Mouse (Mus musculus) ES-E14 (cell line): ENCODE results near the gene Dab2. TPM values are rescaled to one million over a fixed set of nuclear protein-coding genes. Genes with fewer than 3 reads are reported as not detected.

ENCODE experiments used
- DNase-seq: peaks from one replicate; pipeline ENCODE4 v3.0.0-alpha.2; 2013; ENCODE audit warnings: low read depth, low spot score
- H3K27ac ChIP-seq: 2 replicates; pipeline ENCODE4 v1.5.1; 2012; ENCODE audit warnings: low read depth, mild to moderate bottlenecking, low read length, moderate library complexity, mixed read lengths; ENCODE audit not compliant: poor library complexity, insufficient read depth, severe bottlenecking
- H3K36me3 ChIP-seq: 2 replicates; pipeline ENCODE4 v1.6.1; 2012; ENCODE audit warnings: mild to moderate bottlenecking, low read length, moderate library complexity, mixed read lengths; ENCODE audit not compliant: control insufficient read depth, poor library complexity, insufficient read depth, severe bottlenecking
- H3K4me1 ChIP-seq, 2 experiments: fragments of 150-350 bp in 1 of 2; sonication (generic) in 1 of 2; 2 replicates each; pipeline ENCODE4 v1.6.1; 2012; ENCODE audit warnings: low read length in 2 of 2, mild to moderate bottlenecking in 1 of 2, mixed read lengths in 1 of 2; ENCODE audit not compliant: control insufficient read depth in 2 of 2, insufficient read depth in 2 of 2, poor library complexity in 1 of 2
- H3K4me3 ChIP-seq, 2 experiments: fragments of 150-350 bp in 1 of 2; sonication (generic) in 1 of 2; 2 replicates each; pipeline ENCODE4 v1.5.1; 2012; ENCODE audit warnings: low read length in 2 of 2, low read depth in 1 of 2, mild to moderate bottlenecking in 1 of 2, mixed read lengths in 1 of 2; ENCODE audit not compliant: insufficient read depth in 1 of 2, poor library complexity in 1 of 2, severe bottlenecking in 1 of 2
- H3K9ac ChIP-seq: 2 replicates; pipeline ENCODE4 v1.6.1; 2012; ENCODE audit warnings: low read depth, mild to moderate bottlenecking, low read length, mixed read lengths; ENCODE audit not compliant: poor library complexity, insufficient read depth, severe bottlenecking
- H3K9me3 ChIP-seq: fragments of 150-350 bp; sonication (generic); 2 replicates; pipeline ENCODE4 v1.6.1; 2012; ENCODE audit warnings: low read depth, mild to moderate bottlenecking, low read length; ENCODE audit not compliant: control insufficient read depth, insufficient read depth
- CHD2 ChIP-seq: IDR thresholded peaks from 2 replicates; pipeline ENCODE4 v1.6.1; 2014; ENCODE audit warnings: mild to moderate bottlenecking, low read depth, low read length, inconsistent platforms
- HCFC1 ChIP-seq: IDR thresholded peaks from 2 replicates; pipeline ENCODE4 v1.6.1; 2012; ENCODE audit warnings: low read length, inconsistent platforms, borderline replicate concordance; ENCODE audit not compliant: insufficient read depth
- MAFK ChIP-seq: IDR thresholded peaks from 2 replicates; pipeline ENCODE4 v1.6.1; 2014; ENCODE audit warnings: mild to moderate bottlenecking, low read depth, low read length, inconsistent platforms; ENCODE audit not compliant: insufficient read depth
- ZC3H11A ChIP-seq: IDR thresholded peaks from 2 replicates; pipeline ENCODE4 v1.6.1; 2012; ENCODE audit warnings: low read depth, mild to moderate bottlenecking, inconsistent platforms, low read length, borderline replicate concordance
- ZNF384 ChIP-seq: IDR thresholded peaks from 2 replicates; pipeline ENCODE4 v1.6.1; 2012; ENCODE audit warnings: low read depth, low read length, inconsistent platforms
- in situ Hi-C, 2 experiments: fragments of 600-800 bp; cut with MboI; formaldehyde crosslinking; loops; one replicate each; pipeline ENCODE4 v1.15.1; 2025; ENCODE audit warnings: low sequenced_read_pairs in 2 of 2, inconsistent platforms in 1 of 2; ENCODE audit not compliant: unreplicated experiment in 2 of 2
- total RNA-seq: library from RNA; depleted of rRNA; stranded (reverse); fragments of 300-350 nt; gene quantifications from 2 replicates; pipeline ENCODE4 v1.2.3, GENCODE M21; 2012

Dab2 gene
- total RNA-seq, 1 experiment, result 11.5 TPM

DNA sequence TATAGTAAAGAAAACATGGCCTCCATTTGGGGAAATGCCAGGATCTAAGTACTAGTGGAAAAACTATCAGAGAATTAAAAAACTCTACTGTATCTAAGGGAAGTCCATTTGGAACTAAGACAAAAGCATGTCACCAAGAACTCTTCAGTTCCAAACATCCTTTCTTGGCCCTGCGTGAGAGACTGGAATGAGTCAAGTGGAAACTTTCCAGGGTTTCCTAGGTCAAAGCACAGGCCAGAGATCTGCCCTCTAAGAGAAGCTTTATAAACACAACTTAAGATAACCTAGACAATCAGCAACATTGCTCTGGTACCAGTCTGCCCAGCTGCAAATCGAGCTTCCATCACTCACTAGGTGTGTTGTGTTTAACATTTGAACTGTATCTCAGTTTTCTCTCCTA lies 31.8 kb downstream of the Dab2 start:
- H3K9me3 ChIP-seq, result no peaks in the 10 kb centered on the region
- no peaks in the 10 kb centered on the region for H3K4me1 ChIP-seq
- DNase-seq, result no peak
- H3K4me3 ChIP-seq, result no peak overlapping the region
- H3K9ac ChIP-seq, result no peak overlapping the region
- no peak overlapping the region for H3K27ac ChIP-seq
- no peak for TF ChIP-seq MAFK
- no peak for TF ChIP-seq ZC3H11A
- TF ChIP-seq HCFC1, result no peak
- TF ChIP-seq CHD2, result no peak
- no peak for TF ChIP-seq ZNF384
- H3K36me3 ChIP-seq, result no peaks in the 10 kb centered on the region
- in situ Hi-C loops, result no loop called here

DNA sequence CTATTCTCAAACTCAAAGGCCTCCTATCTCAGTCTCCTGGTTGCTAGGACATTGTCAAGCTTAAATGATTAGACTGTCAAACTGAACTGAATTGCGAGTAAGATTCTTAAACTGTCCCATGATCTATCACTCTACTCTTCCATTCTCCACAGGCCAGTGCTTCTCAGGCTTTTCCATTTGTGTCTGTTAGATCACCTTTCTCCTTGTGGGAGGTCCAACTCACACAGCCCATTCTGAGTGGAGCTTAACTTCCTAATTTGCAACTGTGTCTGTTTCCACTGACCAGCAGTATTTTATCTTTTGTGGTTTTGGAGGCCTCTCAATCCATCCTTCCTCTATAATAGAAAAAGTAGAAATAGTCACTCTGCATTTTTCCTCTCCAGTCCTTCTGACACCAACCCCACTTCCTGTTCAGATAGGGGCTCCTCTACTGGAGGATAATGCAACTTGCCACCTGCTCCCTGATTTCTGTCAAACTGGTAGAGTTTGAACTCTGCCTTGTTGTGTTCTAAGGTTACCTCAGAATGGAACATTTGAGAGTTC lies 35.1 kb downstream of the Dab2 start:
- Histone ChIP-seq H3K36me3 (no peaks in the 10 kb centered on the region), H3K9me3 (no peaks in the 10 kb centered on the region), H3K4me1 (no peaks in the 10 kb centered on the region), H3K27ac (no peak overlapping the region), H3K9ac (no peak overlapping the region), H3K4me3 (no peak overlapping the region)
- in situ Hi-C loops, result no loop called here
- no peak for DNase-seq
- TF ChIP-seq CHD2 (no peak), ZC3H11A (no peak), MAFK (no peak), HCFC1 (no peak), ZNF384 (no peak)

DNA sequence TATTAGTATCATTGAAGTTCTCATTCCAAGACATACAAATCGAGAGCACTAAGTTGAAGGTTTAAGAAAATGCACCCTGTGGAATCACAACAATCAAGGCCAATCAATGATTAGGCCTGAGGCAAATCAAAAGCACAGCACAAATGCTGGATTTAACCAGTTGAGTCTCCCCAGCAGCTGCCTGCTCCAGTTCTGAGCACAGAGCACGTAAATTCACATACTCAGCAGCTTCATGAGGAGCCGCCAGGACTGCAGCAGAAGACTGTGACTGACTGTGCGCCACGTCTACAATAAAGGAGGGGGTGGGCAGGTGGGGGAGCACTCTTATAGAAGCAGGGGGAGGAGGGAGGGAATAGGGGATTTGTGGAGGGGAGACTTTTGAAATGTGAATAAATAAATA lies 40.2 kb downstream of the Dab2 start:
- peak; percentile 21 for DNase-seq
- Histone ChIP-seq H3K4me3 (no peak overlapping the region), H3K36me3 (no peaks in the 10 kb centered on the region), H3K4me1 (no peaks in the 10 kb centered on the region), H3K9me3 (no peaks in the 10 kb centered on the region), H3K9ac (no peak overlapping the region), H3K27ac (no peak overlapping the region)
- TF ChIP-seq ZC3H11A (no peak), MAFK (no peak), HCFC1 (no peak), CHD2 (no peak), ZNF384 (no peak)
- in situ Hi-C loops, result no loop called here

DNA sequence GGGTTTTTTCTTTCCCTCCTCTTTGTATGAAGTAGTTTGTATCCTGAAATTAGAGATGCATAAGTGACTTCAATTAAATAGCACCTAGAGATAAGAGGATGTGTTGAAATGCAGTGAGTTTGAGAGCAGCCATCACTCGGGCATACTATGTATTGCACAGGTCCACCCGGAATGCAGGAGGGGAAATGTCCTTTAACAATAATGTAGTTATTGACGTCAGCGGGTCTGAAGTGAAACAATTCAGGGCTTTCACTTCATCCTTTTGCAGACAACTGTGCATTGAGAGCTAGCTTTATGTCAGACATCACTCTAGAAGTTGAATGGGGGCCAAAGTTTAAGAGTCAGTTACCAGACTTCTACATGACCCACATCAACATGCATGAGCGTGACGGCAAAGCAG lies 40.8 kb downstream of the Dab2 start:
- Histone ChIP-seq H3K4me3 (no peak overlapping the region), H3K9ac (no peak overlapping the region), H3K36me3 (no peaks in the 10 kb centered on the region), H3K4me1 (no peaks in the 10 kb centered on the region), H3K9me3 (no peaks in the 10 kb centered on the region), H3K27ac (no peak overlapping the region)
- in situ Hi-C loops, result no loop called here
- TF ChIP-seq ZNF384, result no peak
- TF ChIP-seq CHD2, result no peak
- no peak for TF ChIP-seq HCFC1
- TF ChIP-seq MAFK, result no peak
- no peak for TF ChIP-seq ZC3H11A
- no peak for DNase-seq

DNA sequence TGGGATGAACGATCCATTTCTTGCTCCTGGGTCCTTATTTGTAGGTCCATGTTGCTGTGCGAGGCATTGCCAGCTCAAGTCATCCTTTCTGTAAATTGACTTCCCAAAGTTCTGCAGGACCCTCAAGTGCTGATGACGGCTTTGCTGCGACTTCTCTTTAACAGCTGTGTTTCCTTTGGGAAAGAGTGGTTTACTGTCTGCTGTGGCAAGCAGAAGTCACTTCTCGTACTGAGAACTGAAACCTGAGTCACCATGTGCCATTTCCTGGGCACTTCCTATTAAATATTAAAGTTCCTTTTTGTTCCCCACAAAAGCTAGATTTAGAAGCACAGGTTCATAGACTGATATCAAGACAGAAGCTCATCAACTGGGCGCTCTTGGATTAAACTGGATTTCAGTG lies 41.8 kb downstream of the Dab2 start:
- Histone ChIP-seq H3K36me3 (no peaks in the 10 kb centered on the region), H3K4me1 (no peaks in the 10 kb centered on the region), H3K9me3 (no peaks in the 10 kb centered on the region), H3K27ac (no peak overlapping the region), H3K4me3 (no peak overlapping the region), H3K9ac (no peak overlapping the region)
- TF ChIP-seq CHD2, result no peak
- no peak for TF ChIP-seq ZC3H11A
- TF ChIP-seq ZNF384, result no peak
- no peak for TF ChIP-seq MAFK
- no peak for TF ChIP-seq HCFC1
- in situ Hi-C loops, result no loop called here
- no peak for DNase-seq
